Mouse (Mus musculus): ENCODE results near the gene Kif19a.

Kif19a gene

DNA sequence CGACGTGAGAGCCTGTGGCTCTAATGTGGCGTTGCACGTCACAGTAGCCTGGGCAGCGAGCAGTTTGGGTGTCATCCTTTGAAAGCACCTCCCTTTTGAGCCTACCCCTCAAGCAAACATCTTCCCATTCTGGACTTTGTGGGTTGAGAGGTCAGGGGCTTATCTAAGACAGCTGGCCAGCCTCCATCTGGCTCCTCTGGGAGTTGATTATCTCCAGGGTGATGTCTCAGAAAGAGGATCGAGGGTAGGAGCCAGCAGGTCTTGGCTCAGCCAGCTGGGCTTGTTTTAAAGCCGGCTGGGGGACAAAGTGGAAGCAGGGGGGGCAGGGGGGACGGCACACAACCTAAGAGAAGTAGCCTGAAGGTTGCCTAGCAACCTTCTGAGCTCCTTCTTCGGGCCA lies 14.9 kb downstream of the Kif19a start:
- no peak for DNase-seq (ENCODE audit: low read depth, low spot score)

DNA sequence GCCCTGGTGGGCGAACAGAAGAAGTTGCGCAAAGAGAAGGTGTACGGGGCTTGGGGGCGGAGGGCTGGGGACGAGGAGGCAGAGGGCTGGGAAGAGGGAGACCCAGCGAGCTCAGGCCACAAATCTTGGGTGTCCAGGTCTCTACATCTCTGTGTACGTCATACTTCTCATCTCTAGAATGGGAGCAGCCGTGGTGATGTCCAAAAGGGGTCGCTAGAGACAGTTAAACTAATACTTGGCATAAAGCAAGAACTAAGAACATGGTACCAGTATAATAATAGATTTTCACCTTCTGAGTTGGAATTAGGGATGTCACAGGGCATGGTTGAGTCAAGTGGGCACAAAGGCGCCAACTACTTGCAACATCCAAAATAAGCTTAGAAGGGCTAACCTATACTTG lies 20.7 kb downstream of the Kif19a start:
- DNase-seq (ENCODE audit: low read depth, low spot score): no peak

DNA sequence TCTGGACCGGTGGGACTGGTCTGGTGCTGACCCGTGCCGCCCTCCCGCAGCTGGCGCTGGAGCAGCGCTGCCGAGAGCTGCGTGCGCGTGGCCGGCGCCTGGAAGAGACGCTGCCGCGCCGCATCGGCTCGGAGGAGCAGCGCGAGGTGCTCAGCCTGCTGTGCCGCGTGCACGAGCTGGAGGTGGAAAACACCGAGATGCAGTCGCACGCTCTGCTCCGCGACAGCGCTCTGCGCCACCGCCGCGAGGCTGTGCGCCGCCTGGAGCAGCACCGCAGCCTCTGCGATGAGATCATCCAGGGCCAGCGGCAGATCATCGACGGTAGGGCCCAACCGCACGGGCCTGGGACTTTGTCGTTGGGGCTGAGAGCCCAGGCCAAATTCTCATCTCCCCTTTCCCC lies 21.1 kb downstream of the Kif19a start:
- no peak for DNase-seq (ENCODE audit: low read depth, low spot score)

DNA sequence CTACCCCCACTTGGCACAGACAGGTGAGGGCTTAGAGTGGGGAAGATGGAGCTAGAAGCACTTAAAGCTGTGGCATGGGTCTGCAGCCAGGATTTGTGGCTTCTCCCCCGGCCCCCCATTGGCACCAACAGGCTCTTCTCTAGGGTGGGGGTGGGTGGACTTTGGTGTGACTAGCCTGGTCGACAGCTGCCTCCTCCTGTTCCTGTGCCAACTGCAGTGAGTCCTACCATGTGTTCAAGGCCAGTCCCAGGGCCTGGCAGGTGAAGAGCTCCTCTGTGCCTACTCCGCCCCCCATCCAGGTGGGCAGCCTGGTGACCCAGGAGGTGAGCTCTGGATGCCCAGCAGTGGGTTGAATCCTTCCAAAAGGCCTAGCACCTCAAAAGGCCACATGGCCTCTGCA lies 22.4 kb downstream of the Kif19a start:
- DNase-seq (ENCODE audit: low read depth, low spot score): no peak

DNA sequence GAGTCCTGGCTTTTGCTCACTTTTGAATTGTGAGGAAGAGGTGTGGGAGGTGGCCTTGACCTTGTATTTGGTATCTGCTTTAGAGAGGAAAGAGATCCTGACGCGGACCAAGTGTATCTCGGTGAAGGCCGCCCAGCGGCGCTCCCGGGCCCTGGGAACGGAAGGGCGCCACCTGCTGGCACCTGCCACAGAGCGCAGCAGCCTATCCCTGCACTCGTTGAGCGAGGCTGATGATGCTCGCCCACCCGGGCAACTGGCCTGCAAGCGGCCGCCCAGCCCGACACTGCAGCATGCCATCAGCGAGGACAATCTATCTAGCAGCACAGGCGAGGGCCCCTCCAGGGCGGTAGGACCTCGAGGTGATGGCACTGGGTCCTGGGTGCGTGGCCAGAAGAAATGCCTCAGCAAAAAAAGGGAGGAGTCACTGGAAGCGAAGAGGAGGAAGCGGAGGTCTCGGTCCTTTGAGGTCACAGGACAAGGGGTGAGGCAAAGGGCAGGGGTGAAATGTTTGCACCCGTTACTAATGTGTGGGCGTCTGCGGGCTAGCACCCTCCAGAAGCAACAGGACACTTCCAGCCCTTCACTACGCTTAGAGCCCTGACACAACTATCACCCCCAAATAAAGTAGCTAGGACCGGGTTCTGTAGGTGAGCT lies 24.0 kb downstream of the Kif19a start:
- peak; percentile 70 for DNase-seq (ENCODE audit: low read depth, low spot score)

DNA sequence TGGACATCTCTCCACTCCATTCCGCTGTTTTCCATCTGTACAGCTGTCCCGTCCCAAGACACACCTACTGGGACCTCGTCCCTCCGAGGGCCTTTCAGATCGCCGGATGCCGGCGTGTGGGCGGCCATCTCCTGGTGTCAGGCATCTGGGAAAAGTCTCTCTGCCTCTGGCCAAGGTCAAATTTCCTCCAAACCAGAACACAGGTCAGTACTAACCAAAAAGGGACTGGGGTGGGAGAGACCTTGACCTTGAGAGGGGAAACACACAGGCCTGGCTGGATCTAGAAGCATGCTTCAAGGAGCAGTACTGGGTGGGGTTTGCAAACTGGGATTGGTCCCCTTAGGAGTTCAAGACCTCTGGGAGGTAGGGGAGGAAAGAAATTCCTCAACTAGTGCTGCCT lies 24.5 kb downstream of the Kif19a start:
- no peak for DNase-seq (ENCODE audit: low read depth, low spot score)

DNA sequence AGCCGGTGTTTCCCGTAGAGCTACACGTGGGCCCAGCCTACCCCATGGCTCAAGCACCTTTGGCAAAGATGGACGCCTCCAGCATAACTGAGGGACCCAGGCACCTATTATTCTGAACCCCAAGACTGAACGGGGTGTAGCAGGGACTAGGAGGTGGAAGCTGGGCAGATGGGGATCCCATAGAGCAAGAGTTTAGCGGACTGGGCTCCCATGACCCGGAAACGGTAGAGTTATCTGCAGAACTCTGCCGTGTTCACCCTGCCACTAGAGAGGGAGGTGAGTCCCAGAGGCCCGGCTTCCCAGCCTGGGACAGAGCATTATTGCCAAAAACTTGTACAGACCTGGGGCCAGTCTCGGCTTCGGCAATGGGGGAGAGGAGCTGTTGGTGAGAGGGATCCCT lies 25.0 kb downstream of the Kif19a start:
- no peak for DNase-seq (ENCODE audit: low read depth, low spot score)

DNA sequence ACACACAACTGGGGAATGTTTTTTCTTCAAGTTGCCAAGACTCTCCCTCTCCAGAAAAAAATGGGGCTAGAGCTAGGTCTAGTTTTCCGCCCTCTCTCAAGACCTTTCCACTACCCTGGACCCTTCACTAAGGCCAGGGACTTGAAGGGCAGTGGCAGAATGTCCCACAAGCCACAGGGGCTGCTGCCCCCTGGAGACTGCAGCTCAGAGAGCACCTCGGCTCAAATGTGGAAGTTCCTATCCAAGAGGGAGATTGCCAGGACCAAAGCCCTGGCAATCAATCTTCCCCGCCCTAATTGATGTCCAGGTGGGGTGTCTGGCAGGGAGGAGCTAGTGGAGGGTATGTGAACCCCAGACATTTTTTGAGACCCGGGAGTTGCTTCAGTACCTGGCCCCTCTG lies 25.7 kb downstream of the Kif19a start:
- no peak for DNase-seq (ENCODE audit: low read depth, low spot score)

DNA sequence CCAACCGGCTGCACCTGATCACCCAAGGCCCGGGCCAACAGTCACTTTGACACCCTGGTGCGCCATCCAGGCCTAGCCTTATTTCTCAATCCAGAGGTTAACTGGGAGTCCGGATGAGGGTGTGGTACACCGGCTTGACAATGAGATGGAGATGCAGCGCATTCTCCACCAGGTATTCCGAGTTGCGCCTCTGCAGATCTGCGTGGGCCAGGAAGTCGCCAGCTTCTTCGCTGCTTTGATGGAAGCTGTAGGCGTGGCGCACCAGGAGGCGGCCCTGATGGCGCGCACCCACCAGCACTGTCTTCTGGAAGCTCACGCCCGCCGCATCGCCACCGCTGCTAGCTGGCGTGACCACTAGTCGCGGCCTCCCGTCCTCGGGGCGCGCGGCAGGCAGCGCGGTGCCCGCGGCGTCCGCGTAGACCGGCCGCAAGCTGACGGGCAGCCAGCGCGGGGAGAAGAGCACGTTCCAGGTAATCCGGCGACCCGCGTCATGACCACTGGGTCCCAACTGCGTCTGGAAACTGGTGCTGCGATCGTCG lies 26.2 kb downstream of the Kif19a start:
- no peak for DNase-seq (ENCODE audit: low read depth, low spot score)

DNA sequence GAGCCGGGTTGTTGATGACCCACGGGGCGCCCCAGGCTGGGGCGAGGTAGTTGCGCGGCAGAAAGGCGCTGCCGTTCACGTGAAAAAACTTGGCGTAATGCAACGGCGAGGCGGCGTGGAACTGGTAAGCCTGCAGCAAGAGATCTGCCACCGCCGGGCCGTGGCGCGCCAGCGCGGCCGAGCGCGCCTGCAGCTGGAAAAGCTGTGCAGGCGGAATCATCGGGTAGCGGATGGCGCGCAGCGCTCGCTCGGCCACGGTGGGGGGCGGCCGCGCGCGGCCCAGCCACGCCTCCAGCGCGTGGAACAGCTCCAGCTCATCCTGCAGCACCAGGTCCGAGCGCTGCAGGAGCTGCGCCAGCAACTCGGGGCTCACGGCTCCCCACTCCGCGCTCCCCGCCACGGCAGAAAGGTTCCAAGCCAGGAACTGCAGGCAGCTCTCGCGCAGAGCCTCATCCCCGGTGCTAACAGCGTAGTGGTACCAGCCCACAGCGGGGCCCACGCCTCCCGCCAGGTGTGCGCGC lies 26.8 kb downstream of the Kif19a start:
- no peak for DNase-seq (ENCODE audit: low read depth, low spot score)

DNA sequence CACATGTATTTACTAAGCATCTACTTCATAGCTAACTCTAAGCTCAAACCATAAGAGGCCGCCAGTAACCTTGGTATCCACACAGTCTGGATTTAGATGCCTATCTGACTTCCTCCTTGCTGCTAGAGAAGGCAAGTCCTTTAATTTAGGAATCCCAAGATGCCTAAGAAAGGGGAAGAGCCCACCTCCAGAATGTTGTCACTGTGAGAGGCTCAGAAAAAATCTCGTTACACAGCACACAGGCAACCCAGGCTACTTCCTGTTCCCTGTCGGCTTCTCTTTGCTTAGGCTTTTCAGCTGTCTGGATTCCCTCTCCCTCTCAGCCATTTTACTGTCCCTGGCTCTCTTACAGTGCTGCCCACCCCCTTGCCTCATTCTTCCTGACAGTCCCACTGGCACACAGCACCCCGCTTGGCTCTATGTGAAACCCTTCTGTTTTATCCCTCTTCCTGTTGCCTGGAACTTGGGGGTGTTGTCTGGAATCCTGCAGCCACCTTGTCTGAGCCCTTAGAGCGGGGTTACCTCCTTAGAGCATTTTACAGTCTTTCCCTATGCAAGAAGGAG lies 27.8 kb downstream of the Kif19a start:
- DNase-seq (ENCODE audit: low read depth, low spot score): no peak

DNA sequence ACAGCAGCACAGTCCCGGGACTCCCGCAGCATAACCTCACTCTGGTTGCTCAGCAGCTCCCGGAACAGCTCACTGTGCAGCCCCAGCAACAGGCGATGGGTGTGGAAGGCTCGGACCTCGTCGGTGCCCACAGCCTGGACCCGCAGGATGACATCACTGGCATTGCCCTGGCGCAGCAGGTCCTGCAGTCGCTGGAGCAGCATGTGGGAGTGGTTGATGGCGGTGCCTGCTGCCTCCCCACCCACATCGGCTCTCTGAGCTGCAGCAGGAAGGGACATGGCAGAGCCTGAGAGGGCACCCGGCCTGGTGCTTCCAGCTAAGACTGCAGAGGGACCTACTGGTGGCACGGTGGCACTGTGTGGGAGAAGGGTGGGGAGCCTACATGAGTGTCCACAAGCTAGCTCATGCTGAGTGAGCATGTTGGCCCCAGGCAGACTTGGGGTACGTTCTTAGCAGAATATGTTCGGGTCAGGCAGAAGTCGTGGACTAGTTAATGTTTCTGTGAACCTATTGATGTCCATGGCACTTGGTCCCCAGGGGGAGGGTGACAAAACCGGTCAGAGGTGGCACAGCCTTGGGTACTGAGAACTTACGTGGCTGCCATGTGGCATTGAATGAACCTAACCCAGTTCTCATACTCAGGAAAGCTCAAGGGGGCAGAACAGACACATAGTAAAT lies 28.8 kb downstream of the Kif19a start:
- no peak for DNase-seq (ENCODE audit: low read depth, low spot score)

DNA sequence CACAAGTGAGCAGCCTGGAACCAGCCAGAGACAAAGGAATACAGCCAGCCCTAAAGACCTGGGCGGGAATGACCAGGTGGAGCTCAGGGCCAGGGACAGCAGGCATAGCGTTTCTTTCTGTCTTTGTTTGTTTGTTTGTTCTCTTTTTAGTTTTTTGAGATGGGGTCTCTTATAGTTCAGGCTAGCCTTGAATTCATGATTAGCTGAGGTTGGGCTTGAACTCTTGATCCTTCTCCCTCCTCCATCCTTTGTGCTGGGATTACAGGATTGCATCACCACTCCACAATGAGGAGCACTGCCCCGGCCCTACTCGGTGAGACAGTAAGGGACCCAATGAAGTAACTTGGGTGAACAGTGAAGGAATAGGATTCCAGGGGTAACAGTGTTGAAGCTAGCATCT lies 29.5 kb downstream of the Kif19a start:
- DNase-seq (ENCODE audit: low read depth, low spot score): no peak

DNA sequence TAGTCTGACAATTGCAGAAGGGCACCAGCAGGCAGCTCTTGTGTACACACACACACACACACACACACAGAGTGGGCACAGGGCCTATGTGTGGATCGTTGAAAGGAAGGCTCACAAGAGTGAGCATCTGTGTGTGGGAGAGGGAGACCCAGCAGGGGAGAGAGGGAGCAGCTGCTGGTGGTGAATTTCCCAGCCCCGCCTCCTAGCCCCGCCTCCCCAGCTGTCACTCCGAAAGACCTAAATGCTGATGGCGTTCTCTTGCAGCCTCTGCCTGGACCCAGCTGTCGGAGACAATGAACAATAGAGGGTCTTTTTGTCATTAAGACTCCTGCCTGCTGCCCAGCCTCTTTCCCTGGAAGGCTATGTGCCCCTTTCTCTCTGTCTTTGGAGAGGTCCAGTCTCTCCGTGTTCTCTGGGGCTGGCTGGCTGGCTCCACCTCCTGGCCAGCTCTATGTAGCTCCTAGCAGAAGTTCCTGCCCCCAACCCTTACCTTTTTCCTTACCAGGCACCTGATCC lies 30.1 kb downstream of the Kif19a start:
- peak; percentile 64 for DNase-seq (ENCODE audit: low read depth, low spot score)

DNA sequence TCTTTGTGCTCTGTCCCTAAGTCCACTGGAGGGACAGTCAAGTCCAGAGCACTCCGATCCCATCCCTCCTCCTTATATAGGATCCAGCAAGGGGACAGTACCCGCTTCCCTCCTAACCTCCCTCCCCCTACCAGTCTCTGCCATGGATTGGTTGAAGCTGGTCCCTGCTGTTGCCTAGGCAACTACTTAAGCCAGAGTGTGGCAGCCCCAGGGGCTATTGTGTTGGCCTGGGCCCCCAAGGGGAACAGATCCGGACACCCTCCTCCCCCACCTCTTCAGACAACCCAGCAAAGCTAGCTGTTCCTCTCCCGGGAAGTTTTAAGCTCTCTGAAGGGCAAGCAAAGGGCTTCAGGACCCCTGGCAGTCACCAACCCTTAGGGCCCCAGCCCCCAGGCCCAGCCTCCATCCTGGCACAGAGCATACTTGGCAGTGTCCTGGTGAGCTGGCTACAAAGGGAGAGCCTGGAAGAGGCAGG lies 30.7 kb downstream of the Kif19a start, which contains the start of gene Btbd17:
Gene Btbd17 (minus strand): TSS at position 98 of the 475 bp plus-strand sequence.
- DNase-seq (ENCODE audit: low read depth, low spot score): no peak

DNA sequence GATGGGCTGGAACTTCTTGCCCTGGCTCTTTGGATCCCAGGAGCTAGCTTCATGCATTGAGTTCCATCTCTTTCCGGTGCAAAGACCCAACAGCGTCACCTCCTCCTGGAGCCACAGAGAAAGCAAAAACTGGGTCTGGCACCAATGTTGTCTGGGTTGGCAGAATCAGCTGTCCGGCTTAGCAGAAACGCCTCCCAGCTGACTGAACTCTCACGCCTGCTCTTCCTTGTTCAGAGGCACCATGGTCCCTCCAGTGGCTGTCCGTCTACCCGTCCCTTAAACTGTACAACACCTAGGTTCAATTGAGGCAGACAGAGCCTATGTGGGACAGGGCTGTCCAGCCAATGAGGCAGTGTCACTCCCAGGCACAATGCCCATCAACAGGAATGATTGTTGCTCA lies 32.0 kb downstream of the Kif19a start:
- DNase-seq (ENCODE audit: low read depth, low spot score): no peak

DNA sequence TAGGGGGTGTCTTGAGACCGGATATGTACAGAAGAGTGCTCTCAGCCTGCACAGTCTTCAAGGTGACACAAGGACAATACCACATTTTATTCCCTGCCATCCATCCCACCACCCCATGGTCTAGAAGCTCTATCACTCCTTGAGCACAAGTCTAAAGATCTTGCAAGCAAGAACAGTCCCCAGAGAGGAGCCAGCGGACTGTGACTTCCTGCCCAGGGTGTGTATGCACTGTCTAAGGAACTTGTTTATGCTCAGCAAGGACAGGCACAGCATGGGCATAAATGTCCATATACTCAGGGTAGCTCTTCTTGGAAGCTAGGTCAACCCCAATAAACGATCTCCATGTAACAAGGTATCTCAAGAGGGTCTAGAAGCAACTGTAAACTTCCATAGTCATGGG lies 32.8 kb downstream of the Kif19a start:
- DNase-seq (ENCODE audit: low read depth, low spot score): no peak

DNA sequence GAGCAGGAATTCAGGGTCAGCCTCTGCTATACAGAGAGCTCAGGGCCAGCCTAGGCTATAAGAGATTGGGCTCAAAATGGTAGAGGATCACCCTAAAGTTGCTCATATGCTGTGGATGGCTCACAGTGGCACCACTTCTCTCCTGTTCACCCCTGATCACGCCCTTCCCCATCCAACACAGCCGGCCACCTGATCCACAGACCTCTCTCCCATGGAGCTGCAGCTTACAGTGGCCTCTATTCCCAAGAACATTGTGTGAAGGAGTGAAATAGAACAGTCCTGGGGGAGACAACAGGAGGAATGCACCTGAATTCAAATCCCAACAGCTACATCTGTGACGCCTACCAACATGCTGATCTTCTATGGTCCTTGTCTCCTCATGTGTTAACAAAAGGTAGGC lies 33.4 kb downstream of the Kif19a start, which contains the start of gene Gpr142:
Gene Gpr142 (plus strand): TSS at position 301 of the 400 bp plus-strand sequence.
- DNase-seq (ENCODE audit: low read depth, low spot score): no peak

DNA sequence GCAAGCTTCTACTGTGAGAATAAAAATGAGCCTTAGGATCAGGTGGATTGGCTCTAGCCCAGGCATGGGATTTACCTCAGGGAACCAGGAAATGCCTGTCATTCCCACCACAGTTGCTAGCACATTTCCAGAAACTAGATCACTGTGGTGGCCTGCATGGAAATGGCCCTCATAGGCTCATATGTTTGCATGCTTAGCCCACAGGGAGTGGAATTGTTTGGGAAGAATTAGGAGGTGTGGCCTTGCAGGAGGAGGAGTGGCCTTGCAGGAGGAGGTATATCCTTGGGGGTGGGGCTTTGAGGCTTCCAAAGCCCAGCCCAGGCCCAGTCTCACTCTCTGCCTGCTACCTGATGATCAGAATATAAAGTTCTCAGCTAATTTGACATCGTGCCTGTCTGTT lies 36.7 kb downstream of the Kif19a start:
- no peak for DNase-seq (ENCODE audit: low read depth, low spot score)

DNA sequence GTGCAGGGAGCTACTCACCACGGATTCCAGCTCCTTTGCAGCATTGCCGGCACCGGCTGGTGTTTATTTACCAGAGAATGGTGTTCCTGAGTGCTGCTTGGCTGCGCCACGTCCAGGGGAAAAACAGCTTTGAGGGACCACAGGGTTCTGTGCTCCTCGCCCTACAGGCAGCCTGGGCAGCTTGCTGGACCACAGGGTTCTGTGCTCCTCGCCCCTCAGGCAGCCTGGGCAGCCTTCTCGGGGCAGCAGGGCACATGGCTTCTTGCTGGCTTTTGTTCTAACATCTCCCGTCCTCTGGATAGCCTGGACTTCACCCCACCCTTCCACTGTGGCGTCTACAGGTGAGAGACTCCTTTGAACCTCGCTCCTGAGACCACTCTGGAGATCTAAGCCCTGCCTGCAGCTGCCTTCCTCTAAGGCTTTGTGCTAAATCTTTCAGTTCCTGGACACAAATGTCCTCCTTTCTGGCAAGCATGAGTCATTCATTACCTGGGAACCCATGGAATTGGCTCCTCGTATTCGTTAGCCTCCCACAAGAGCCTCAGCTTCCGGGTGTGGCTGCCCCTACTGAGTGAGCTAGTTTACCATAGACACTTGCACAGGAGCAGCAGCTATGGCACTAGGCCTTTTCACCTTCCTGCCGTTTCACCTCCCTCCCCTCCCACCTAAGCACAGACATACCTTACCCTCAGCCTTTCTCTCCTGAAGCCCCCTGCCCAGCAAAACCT lies 37.5 kb downstream of the Kif19a start:
- DNase-seq (ENCODE audit: low read depth, low spot score): no peak

DNA sequence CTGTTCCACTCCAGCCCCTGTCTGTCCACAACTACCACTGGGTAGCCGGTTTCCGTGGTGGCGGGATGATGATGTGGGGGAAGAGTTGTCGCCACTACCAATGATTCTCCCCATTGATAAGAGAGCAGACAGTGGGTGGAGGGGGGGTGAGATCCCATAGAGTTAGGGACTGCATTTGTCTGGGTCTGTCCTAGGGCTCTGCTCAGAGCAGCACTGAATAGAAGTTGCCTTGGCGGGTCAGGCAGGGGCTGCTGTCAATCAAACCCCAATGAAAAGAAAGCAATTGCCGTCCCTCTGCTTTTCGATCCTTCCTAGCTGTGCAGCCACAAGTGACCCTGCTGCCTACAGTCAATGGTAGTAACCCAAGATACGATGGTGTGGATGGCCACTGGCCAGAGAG lies 38.8 kb downstream of the Kif19a start:
- no peak for DNase-seq (ENCODE audit: low read depth, low spot score)

DNA sequence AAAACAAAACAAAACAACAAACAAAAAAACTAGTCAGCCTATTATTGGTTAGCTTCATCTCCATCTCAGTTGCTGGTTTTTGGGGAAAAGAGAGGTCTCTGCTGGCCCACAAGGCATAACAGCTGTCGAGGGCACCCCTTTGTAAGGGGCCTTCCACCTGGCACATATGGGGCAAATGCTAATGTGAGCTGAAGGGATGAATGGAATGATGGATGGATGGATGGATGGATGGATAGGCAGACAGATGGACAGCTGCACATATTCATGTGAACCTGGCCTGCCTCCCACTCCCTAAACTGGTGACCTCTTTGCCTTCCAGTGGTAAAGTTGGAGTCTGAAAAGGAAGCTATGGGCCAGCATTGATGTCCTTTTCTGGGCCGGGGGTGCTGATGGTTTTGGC lies 41.8 kb downstream of the Kif19a start:
- DNase-seq (ENCODE audit: low read depth, low spot score): no peak

Data from embryo, embryonic 11.5 days (tissue).